Comparison of ENCODE assay signal across 21 mouse cellular contexts in genomic region chr9:121833825-121834224, GRCm38 (mm10). TPM values are rescaled to one million over a fixed set of nuclear protein-coding genes. Genes with fewer than 3 reads are reported as not detected.
A peak's percentile ranks its signal among the peaks of the same experiment; 100 is the strongest.
DNase-seq lines count a peak whose midpoint lies in the region; TF ChIP-seq lines count a peak whose summit lies in the region.
"Had no signal": no experiment of that assay in that cellular context is flagged by ENCODE, and none has a peak within 500 bp of the region (broad histone marks: within the 10 kb centered on the region; RNA-seq: fewer than 3 reads in every experiment).

No protein-coding gene starts in this region.

- intact Hi-C loops in gastrocnemius, postnatal 14 days (cut with DNase I; ENCODE audit: low total_unique reads): loop anchor here (5.0 kb wide), 1 partner anchor 43 kb away; no protein-coding TSS in a partner anchor

- DNase-seq in testis, postnatal 10 days (ENCODE audit: low spot score): no peak
- peak; percentile 46 for DNase-seq in ES-CJ7 (ENCODE audit: low read depth, low spot score)
- DNase-seq in retina, embryonic 14.5 days (ENCODE audit: low spot score): no peak
- no peak for DNase-seq in gastrocnemius, postnatal 14 days
- DNase-seq: adrenal gland, adult 8-10 months; adrenal gland, postnatal 14 days; adrenal gland, postnatal 36 days; cerebellum, adult 11-12 months; cerebellum, adult 2 months; cerebellum, adult 9-10 months; cerebellum, postnatal 10 days; cerebellum, postnatal 25 days; forebrain, postnatal 0 days had no signal

- H3K36me3 ChIP-seq in testis, adult 2 months (ENCODE audit: control insufficient read depth, insufficient read depth, low read length): no peaks in the 10 kb centered on the region; the same call in none of the 2 replicates
- H3K36me3 ChIP-seq: embryonic facial prominence, embryonic 10.5 days; embryonic facial prominence, embryonic 12.5 days; forebrain, embryonic 15.5 days had no signal

- TF ChIP-seq CTCF in testis, adult 2 months (IDR thresholded peaks at IDR 0.05; ENCODE audit: control insufficient read depth, insufficient read depth, insufficient replicate concordance, low read depth, low read length): 0 out of 2 replicates have a peak, but pooled peaks have one; percentile 3

- H3K4me1 ChIP-seq in testis, adult 2 months (ENCODE audit: control insufficient read depth, insufficient read depth, low read length): peaks cover 5% of the 10 kb centered on the region

- H3K27me3 ChIP-seq in testis, adult 2 months (ENCODE audit: control insufficient read depth, insufficient read depth, low read length): no peaks in the 10 kb centered on the region
- H3K27me3 ChIP-seq: embryonic facial prominence, embryonic 12.5 days; forebrain, embryonic 13.5 days; forebrain, embryonic 15.5 days had no signal

- TF ChIP-seq POLR2A in testis, adult 2 months (IDR thresholded peaks at IDR 0.05; ENCODE audit: control insufficient read depth, low read depth, low read length): no peak

- H3K27ac ChIP-seq in testis, adult 2 months (ENCODE audit: control insufficient read depth, insufficient read depth, low read depth, low read length): no peak overlapping the region
- H3K27ac ChIP-seq: embryonic facial prominence, embryonic 10.5 days; embryonic facial prominence, embryonic 12.5 days; forebrain, embryonic 13.5 days; forebrain, embryonic 15.5 days had no signal

- no peak overlapping the region for H3K4me3 ChIP-seq in testis, adult 2 months (ENCODE audit: control insufficient read depth, low read depth, low read length)
- H3K4me3 ChIP-seq: embryonic facial prominence, embryonic 10.5 days; embryonic facial prominence, embryonic 12.5 days; forebrain, embryonic 13.5 days; forebrain, embryonic 15.5 days had no signal

RNA-seq across cellular contexts. Expression of gene Ccdc13, which starts 5.4 kb away (rescaled TPM):
- polyA plus RNA-seq in testis, adult 2 months (2012; rRNA removed): 109 and 125 TPM in 2 replicates
- total RNA-seq in gastrocnemius, postnatal 14 days (2021): under 1 TPM; 0.22 to 0.35 TPM
- total RNA-seq: MEL had no signal
- polyA plus RNA-seq: activated CD4-positive, CD25-positive, alpha-beta regulatory T cell, adult 4 months had no signal

RNA-seq across cellular contexts. Expression of gene Higd1a, which starts 24.3 kb away (rescaled TPM):
- polyA plus RNA-seq in testis, adult 2 months (2012; rRNA removed): 42.4 and 43.9 TPM in 2 replicates
- total RNA-seq in gastrocnemius, postnatal 14 days (2021): 100 to 1,000 TPM in 1 of 2 experiments, 10 to 100 TPM in 1; 97.2 to 109 TPM

RNA-seq across cellular contexts. Expression of gene Hhatl, which starts 41.5 kb away (rescaled TPM):
- 19.8 and 21.3 TPM in 2 replicates for polyA plus RNA-seq in testis, adult 2 months (2012; rRNA removed)
- total RNA-seq in gastrocnemius, postnatal 14 days (2021): 100 to 1,000 TPM; 276 to 284 TPM
- total RNA-seq: adrenal gland, adult 18-20 months; adrenal gland, postnatal 14 days; adrenal gland, postnatal 36 days; MEL had no signal
- polyA plus RNA-seq: activated CD4-positive, CD25-positive, alpha-beta regulatory T cell, adult 4 months; embryonic facial prominence, embryonic 10.5 days had no signal

RNA-seq across cellular contexts. Expression of gene Klhl40, which starts 56.4 kb away (rescaled TPM):
- polyA plus RNA-seq in testis, adult 2 months (2012; rRNA removed): 0.14 and 0.23 TPM in 2 replicates
- 100 to 1,000 TPM; 116 to 158 TPM for total RNA-seq in gastrocnemius, postnatal 14 days (2021)
- total RNA-seq: adrenal gland, postnatal 14 days; MEL had no signal
- polyA plus RNA-seq: activated CD4-positive, CD25-positive, alpha-beta regulatory T cell, adult 4 months had no signal
